Mouse (Mus musculus) CD4-positive helper T cell, adult 2 months (primary cell): ENCODE results near the gene Sgcd.

ENCODE experiments used
- DNase-seq: peaks from one replicate; pipeline ENCODE4 v3.0.0-alpha.2; 2012; ENCODE audit warnings: low read depth, missing footprints, low spot score

Sgcd gene

DNA sequence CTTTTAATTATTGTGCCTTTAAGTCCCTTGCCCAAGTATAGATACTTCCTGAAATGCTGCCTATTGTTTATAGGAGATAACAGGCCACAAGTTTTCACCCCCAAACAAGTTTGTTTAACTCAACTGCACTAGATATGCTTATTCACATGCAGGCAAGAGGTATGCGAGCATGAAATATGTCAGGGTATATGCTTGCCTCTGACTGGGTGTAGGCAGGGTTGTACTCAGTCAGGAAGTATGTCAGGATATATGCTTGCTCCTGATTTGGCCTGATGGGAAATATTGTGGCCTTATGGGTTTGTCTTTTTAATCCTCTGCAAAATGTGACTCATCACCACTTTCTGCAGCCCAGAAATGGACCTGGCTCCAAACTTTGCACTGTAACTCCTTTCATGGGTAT is 694.0 kb downstream of the Sgcd start:
- DNase-seq: no peak

DNA sequence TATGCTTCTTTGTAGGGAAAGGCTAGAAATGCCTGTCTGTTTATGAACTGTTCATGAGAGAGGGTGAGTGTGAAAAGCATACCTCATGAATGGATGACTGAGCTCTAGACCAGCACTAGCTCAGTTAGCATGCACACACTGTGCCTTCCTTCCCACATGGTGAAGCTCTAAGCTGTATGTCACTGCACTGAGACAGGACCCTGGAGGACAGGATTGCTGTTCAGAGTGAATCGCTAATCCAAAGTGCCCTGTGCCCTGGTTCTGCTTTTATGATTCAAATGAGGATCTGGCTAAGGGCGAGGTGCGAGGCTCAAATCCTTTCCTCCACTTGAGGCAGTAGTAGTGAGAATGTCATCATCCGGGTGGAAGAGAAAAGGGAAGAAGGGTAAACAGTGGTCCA is 712.2 kb downstream of the Sgcd start:
- no peak for DNase-seq

DNA sequence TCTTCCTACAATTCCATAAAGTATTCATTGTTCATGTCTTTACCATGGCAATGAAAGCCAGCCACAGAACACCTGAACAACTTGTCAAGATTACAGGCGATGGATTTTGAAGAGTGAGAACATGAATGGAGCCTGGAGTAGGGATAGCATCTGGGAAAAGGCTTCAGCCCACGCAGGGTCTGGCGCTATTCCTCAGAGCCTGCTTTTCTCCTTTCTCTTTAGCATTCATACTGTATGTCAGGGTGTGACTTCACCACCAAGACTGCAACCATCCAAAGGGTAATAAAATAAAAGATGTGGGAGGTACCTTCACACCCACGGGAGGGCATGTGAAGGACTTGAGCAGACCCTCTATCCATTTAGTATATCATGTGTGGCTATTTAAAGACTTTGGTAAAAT is 720.2 kb downstream of the Sgcd start:
- no peak for DNase-seq

DNA sequence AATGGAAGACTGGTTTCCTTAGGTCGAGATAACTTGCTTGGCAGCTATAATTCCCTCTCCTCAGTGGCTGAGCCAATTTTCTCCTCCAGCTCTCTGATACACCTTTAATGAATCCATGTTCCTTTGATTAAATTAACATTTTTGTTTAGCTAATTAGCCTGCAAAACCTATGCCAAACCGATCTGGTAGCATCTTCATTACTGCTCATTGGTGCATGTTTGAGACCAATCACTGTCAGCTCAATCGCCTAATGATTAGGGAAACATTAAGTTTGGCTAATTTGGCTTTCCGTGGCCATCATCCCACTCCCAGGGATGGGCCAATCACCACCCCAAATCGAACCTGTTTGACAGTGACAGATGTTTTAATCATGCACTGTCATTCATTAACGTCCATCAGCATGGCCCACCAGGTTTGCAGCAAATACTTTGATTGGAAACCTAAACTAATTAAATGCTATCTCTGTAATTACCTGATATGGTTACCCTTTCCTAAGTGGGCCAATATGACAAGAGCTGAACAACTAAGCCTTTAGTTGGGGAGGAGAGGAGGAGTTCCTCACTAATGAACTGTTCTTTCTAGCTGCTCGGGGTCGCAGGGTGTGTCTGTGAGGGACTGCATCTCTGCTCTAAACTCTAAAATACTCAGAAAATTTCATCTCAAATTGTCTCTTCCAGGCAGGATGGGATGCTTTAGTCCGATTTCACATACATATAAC is 724.3 kb downstream of the Sgcd start:
- no peak for DNase-seq

DNA sequence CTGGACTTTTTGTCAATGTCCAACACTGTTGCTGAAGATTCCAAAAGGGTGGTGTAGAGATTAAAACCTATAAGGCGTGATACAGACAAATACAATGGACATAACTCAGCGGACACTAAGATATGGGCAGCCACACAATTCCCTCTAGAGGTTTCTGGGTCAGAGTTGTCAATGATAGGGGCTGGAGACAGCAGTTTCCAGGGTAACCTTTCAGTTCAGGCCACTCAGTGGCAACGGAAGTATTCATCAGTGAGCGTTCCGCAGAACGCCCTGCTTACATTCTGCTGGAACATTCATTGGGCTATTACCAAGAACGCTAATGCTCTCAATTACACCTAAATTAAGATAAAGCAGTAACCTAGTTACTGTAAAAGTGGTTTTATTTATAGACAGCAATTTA is 738.5 kb downstream of the Sgcd start:
- no peak for DNase-seq

DNA sequence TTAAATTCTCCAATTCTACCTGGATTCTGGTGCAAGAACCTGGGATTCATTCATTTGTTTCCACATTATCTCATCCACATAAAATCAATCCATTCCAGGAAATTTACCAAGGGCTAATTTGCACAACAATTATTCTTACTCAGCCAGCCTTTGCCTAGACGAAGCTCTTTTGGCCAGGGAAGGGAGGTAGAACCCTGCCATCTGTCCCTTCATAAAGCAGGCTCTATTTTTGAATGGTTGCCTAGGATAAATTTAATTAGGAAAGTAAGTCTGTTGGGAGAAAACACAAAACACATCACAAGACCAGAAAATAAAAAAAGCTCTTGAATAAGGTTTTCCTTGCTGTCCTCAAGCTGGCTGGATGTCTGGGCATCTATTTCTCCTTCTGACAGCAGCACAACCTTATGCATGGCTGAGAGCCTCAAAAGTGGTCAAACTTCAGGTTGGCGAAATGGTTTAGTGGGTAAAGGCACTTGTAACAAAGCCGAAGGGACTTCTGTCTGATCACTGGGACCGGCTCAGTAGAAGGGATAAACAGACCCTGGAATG is 740.4 kb downstream of the Sgcd start:
- DNase-seq: no peak

DNA sequence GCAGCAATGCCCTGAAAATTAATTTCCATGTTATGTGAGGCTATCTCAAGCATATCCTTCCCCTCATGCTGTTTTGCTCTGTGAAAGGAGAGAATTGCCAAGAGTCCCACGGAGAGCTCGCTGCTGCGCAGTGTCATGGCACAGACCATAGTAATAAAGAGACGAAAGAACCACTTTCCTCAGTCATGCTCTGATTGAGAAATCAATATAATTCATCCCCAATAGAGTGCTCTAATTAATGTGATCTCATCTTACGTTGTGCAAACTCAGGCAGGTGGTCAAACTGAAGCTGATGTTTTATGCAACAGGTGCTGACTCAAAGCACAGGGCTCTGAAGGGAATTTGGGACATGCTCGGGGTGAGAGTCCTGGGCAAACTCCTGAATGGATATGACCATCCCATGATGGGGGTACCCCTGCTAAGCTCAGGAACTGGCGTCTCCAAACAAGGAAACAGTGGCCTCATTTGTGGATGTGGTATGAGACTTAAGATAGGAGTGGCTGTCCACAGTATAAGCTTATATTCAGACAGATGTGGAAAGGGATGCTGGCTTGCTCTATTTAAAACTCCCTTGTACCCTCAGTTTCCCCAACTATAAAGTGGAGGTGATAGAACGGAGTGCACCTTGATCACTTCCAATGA is 740.9 kb downstream of the Sgcd start:
- no peak for DNase-seq

DNA sequence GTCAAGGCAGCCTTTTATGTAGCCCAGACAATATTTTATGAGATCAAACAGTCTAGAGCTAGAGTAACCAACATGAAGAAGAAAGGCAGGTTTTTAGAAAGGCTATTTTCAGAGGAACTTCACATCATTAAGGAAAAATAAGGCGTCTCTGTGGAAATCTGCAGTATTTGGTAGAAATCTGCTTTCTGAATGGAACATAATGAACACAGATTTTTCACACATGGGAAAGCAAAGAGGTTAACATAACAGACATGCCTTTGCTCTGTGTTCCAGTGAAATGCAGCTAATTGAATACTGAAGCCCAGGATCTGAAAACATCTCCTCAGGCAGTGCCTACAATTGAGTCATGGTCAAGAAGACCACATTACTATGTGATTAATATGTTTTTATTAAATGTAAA is 746.4 kb downstream of the Sgcd start:
- DNase-seq: no peak

DNA sequence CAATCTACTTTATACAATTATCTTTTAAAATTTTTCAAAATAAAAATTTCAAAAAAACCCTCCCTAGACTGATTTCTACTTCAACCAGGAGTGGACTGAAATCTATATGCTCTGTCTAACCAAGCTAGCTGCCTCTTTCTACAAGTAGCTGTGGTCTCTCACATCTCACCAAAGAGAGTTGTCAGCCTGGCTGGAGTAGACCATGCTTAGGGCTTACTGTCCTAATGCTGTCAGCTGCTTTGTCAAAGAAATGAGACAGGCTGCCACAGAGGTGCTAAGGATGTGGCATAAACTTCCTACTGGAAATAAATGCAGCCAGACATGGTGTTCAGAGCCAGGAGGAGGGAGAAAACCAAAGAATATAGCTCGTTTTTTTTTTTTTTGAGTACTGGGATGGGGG is 760.5 kb downstream of the Sgcd start:
- no peak for DNase-seq

DNA sequence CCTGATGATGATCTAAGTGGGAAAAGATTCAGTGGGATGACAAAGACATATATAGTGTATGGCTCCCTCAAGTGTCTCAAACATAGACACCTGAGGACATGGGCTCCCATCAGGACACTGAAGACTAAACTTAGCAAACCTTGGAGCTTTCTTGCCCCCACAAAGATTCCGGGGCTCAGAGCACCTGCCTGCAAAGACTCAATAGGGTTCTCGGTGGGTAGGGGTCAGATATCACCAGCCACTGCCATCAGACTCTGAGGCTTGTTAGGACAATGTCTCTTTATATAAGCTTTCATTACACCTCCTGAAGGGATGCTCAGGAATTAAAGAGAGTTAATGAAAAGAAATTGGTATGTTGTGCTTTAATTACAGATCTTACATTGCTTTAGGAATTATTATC is 764.6 kb downstream of the Sgcd start:
- DNase-seq: no peak

DNA sequence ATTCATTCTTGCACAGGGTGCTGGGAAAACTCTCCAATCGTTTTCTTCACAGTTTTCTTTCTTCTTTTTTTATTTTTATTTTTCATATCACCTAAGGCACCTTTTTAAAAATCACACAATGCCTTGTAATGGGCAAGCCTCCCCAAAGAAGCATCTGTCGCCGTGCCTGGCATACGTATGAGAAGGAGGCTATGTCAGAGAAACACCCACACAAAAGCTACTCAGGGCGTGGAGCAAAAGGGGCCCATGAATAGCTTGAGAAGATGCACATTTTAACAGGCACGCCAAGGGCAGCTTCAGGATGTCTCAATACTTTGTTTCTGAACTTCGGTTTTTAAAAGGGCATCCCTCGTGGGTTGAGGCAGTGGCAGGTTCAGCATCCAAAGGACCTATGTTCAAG is 777.2 kb downstream of the Sgcd start:
- no peak for DNase-seq

DNA sequence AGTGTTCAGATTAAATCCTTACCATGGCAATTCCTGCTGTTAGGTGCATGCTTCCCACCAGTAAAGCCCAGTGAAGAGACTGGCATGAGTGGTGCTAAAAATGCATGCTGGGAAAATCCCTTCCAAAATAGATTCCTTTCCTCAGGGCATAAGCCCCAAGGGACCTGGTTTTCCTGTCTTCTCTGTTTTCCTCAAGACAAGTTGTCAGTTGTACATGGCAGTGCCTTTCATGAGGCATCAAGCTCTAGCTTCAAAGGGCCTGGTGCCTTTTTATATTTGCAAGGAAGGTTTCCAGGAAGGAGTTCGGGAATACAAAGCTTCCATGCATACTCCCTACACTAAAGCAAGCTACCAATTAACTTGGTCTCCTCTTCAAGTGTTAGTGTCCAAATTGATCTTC is 782.3 kb downstream of the Sgcd start:
- DNase-seq: no peak

DNA sequence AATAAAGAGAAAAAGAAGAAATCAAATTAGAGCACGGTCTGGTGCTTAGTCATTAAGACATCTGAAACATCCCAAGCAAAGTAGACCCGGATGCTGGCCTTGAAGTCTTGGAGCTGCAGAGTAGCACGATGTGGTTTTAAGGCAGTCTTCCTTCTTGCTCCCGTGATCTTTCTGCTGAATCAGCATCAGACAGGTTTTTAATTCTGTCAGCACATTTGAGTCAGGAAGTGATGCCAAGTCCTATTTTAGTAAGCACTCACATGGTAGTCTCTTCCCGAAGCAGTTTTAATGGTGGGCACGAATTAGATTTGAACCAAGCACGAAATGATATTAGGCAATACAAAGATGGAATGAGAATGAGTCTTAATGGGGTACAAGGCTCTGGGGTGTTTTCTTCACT is 789.7 kb downstream of the Sgcd start:
- no peak for DNase-seq

DNA sequence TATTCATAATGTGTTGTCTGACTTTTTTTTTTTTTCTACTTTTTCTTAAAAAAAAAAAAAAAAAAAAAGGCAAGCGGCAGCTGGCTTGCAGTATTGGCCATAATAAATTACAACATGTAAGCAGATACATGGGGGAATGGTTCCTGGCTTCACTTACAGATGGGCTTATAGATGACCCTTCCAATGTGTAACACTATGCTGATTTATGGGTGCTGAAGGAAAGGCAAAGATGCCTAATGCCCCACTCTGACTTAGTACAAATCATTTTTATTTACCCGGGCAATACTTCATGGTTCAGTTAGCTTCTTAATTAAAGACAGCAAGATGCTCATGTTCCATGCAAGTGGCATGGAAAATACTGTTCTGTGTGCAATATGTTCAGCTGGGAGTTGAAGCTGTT is 800.2 kb downstream of the Sgcd start:
- no peak for DNase-seq

DNA sequence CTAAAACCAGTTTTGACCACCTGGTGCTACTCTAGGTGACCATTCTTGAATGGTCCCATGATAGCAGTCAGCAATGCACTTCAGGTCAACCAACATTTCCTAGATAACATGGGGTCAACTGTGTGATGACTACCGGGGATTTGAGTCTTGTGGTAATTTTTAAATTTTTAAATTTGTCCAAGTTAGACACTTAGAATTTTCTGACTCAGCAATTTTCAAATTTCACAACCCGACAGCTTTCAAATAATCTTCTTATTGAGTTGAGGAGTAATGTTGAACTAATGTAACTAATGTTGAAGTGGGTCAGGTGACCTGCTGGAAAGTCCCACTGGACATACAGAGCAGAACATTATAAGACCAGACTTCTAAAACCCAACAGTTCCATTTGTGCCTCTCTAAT is 813.8 kb downstream of the Sgcd start:
- DNase-seq: no peak

DNA sequence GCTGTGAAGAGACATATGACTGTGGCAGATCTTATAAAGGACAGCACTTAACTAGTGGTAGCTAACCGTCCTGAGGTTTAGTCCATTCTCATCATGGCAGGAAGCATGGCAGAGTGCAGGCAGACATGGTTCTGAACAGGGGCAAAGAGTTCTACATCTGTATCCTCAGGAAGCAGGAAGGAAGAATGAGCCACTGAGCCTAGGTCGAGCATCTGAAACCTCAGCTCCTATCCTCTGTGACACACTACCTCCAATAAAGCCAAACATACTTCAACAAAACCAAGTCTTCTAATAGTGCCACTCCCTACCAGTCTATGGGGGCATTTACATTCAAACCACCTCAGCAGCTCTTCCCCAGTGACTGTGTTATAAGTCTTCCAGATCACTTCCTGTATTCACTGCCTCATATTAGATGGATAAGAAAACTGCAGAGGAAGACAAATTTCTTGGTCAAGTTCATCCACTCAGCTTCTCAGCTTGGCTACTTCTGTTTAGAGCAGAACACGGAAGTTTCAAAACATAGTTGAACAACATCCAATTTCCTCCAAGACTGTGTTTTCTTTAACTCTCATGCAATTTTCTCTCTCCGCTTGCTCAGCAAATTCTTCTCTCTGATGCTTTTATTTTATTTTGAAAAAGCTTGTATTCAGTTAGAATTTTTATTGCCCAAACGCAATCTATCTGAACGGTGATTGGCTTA is 817.7 kb downstream of the Sgcd start:
- no peak for DNase-seq

DNA sequence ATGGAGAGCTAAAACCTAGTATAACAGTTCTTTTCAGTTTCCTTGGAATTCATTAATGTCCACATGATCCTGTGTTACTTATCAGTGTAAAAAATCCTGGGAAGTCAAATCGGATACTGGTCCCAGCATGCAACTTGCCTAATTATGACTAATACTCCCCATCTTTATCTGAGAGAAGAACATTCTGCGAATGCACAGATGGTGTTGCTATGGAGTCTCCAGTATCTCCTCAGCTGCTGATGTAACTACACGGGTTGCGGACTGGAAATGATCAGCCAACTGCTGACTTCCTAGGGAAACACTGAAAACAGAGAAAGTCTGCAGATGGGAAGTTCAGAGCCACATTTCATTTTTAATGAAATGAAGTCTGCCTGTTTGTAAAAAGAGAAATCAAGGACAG is 821.4 kb downstream of the Sgcd start:
- DNase-seq: no peak

DNA sequence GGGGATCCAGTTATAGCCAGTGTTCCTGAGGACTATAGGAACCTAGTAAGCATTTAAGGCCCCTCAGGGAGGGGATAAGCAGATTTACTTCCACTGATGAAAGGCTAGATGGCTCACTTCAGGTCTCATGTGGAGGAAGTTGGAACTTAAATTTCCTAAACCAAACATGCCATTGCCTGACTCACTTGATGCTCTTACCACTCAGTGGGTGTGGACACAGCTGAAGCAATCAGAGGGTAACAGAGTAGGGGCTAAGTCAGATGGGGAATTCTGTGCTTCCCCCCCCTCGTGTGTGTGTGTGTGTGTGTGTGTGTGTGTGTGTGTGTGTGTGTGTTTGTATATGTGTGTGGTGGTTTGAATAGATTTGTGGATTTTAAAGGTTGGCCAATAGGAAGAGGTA is 830.7 kb downstream of the Sgcd start:
- DNase-seq: no peak

DNA sequence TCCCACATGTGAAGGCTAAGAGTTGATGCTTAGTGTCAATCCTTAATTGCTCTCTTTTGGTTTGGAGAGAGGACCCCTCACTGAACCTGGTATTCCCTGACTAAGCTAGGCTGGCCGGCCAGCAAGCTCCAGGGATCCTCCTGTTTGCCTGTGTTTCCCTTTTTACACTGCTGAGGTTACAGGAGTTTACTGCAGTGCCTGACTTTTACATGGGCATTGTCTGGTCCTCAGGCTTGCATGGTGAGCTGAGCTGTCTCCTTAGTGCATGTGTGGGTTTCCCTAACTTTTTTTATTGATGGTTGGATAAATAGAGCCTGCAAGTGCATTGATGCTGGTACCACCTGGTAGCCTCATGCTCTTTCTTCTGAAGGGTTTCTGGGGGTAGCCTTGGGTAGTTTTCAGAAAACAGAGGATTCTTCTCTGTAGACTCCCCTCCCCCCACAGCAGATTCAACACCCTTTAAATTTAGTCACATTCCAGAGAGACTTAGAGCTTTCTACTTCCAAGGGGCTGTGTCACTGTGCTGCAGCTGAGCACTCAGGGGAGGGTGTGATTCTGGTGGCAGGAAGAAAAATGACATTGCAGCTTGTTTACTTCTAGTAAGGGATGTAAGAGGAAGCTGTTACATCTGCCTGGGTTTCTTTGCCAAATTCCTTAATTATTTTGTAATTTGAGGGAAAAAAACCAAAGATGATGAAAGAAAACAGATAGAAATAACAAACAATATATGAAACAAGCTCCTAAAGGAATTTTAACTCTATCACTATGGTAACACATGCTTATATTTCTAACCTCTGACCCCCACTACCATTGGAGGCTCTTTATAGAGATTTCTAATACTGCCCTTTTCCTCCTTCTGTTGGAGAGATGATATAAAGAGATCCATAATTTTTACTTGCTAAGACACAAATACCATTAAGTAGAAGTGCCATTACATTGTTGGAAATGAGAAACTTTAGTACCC is 831.8 kb downstream of the Sgcd start:
- no peak for DNase-seq

DNA sequence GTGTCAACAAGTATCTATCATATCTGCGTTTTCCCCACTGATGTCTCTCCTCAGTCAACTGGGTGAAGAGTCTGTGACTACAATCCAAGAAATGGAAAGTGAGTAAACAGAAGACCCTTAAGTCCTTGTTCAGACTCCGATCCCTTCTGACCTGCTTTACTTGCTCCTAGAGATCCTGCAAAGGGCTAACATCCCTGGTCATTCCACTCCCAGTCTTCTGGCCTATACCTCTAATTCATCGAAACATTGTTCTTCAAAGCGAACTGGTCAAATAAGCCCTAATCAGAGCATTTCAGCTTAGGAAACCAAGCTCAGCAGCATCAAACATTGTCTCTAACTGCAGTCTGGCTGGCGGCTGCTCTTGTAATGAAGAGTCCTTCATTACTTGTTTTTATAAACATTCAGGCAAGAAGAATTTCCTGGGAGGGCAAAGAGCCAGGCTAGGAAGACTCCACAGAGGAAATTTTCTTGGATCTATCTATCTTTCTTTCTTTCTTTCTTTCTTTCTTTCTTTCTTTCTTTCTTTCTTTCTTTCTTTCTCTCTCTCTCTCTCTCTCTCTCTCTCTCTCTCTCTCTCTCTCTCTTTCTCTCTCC is 833.8 kb downstream of the Sgcd start:
- no peak for DNase-seq

DNA sequence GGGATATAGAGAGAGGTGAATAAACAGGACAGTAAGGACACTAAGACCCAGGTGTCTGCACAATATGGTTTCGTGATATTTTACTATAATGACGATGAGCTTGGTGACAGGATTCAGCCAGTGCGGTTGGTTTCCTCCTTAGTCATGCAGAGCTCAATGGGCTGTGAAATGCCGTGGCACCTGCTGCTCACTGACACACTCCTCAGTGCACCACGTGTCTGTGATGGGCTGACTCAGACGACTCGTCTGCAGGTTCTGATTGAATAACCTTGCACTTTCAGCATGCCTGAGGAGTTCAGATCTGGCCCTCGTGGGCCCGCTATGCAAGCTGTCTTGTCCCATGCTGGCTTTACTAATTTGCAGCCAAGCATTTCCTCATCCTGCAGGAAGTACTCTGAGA is 839.2 kb downstream of the Sgcd start:
- no peak for DNase-seq
